ENCODE assay signal across 17 mouse cellular contexts in genomic region chr17:47539128-47539527, GRCm38 (mm10).
"Had no signal": no experiment of that assay in that cellular context is flagged by ENCODE, and none has a peak within 500 bp of the region (broad histone marks: within the 10 kb centered on the region; RNA-seq: fewer than 3 reads in every experiment).

No protein-coding gene starts in this region.

- ATAC-seq: inflammation-experienced regulatory T-cells, adult 6 months; intestine, postnatal 0 days; lung, postnatal 0 days; midbrain, embryonic 15.5 days had no signal

- H3K9me3 ChIP-seq: limb, embryonic 10.5 days; limb, embryonic 13.5 days; midbrain, embryonic 12.5 days; midbrain, embryonic 15.5 days; neural tube, embryonic 13.5 days had no signal

- H3K4me3 ChIP-seq: layer of hippocampus, adult 2 months; limb, embryonic 10.5 days; limb, embryonic 13.5 days; midbrain, embryonic 12.5 days; midbrain, embryonic 15.5 days; neural tube, embryonic 13.5 days had no signal

- H3K36me3 ChIP-seq: limb, embryonic 10.5 days; limb, embryonic 13.5 days; midbrain, embryonic 12.5 days; midbrain, embryonic 15.5 days; neural tube, embryonic 13.5 days had no signal

- H3K9ac ChIP-seq: limb, embryonic 13.5 days; lung, embryonic 14.5 days; midbrain, embryonic 12.5 days; midbrain, embryonic 15.5 days; neural tube, embryonic 13.5 days had no signal

- H3K4me2 ChIP-seq: limb, embryonic 13.5 days; lung, embryonic 14.5 days; midbrain, embryonic 12.5 days; midbrain, embryonic 15.5 days; neural tube, embryonic 13.5 days had no signal

- H3K27ac ChIP-seq: kidney, postnatal 0 days; layer of hippocampus, adult 2 months; limb, embryonic 10.5 days; limb, embryonic 13.5 days; macrophage; midbrain, embryonic 12.5 days; midbrain, embryonic 15.5 days; neural tube, embryonic 13.5 days had no signal

- H3K27me3 ChIP-seq: limb, embryonic 13.5 days; midbrain, embryonic 12.5 days; midbrain, embryonic 15.5 days; neural tube, embryonic 13.5 days had no signal

- DNase-seq: kidney, adult 2 months; kidney, postnatal 25 days; layer of hippocampus, adult 9-11 months; lung, embryonic 14.5 days; retina, postnatal 1 day; right cerebral cortex, postnatal 25 days had no signal

- H3K4me1 ChIP-seq: midbrain, embryonic 12.5 days; midbrain, embryonic 15.5 days; neural tube, embryonic 13.5 days had no signal
